Mouse (Mus musculus) lung, adult 2 months (tissue): ENCODE results near the gene Tspo2. TPM values are rescaled to one million over a fixed set of nuclear protein-coding genes. Genes with fewer than 3 reads are reported as not detected.

Experiments used
- DNase-seq: peaks from one replicate; pipeline ENCODE4 v3.0.0; 2022
- H3K4me1 ChIP-seq: fragments of 200-500 bp; 2 replicates; pipeline ENCODE4 v1.6.1; 2011; ENCODE audit warnings: low read length; ENCODE audit not compliant: control insufficient read depth, insufficient read depth
- H3K4me3 ChIP-seq: fragments of 200-500 bp; replicated peaks from 2 replicates; pipeline ENCODE3; 2011; ENCODE audit warnings: low read depth, mild to moderate bottlenecking, control low read depth, low read length; ENCODE audit errors: extremely low read depth
- CTCF ChIP-seq: fragments of 200-500 bp; IDR thresholded peaks from 2 replicates; pipeline ENCODE4 v1.5.1; 2011; ENCODE audit warnings: mild to moderate bottlenecking, low read length, control low read depth; ENCODE audit not compliant: insufficient read depth
- POLR2A ChIP-seq: fragments of 200-500 bp; IDR thresholded peaks from 2 replicates; pipeline ENCODE4 v1.6.1; 2011; ENCODE audit warnings: low read depth, mild to moderate bottlenecking, control low read depth, low read length, borderline replicate concordance; ENCODE audit errors: extremely low read depth
- WGBS: fragments of 180-500 bp; shearing (Covaris S2); methylation state at CpG from one replicate; pipeline ENCODE4 v1.1.7; 2018; 5-methylcytosine and 5-hydroxymethylcytosine counted together
- polyA plus RNA-seq: library from polyadenylated mRNA; depleted of rRNA; stranded (reverse); fragments of >200 nt; gene quantifications from 2 replicates; pipeline ENCODE4 v1.2.3, GENCODE M21; 2012

Gene Tspo2
- polyA plus RNA-seq, 1 experiment = 0.24 TPM

DNA sequence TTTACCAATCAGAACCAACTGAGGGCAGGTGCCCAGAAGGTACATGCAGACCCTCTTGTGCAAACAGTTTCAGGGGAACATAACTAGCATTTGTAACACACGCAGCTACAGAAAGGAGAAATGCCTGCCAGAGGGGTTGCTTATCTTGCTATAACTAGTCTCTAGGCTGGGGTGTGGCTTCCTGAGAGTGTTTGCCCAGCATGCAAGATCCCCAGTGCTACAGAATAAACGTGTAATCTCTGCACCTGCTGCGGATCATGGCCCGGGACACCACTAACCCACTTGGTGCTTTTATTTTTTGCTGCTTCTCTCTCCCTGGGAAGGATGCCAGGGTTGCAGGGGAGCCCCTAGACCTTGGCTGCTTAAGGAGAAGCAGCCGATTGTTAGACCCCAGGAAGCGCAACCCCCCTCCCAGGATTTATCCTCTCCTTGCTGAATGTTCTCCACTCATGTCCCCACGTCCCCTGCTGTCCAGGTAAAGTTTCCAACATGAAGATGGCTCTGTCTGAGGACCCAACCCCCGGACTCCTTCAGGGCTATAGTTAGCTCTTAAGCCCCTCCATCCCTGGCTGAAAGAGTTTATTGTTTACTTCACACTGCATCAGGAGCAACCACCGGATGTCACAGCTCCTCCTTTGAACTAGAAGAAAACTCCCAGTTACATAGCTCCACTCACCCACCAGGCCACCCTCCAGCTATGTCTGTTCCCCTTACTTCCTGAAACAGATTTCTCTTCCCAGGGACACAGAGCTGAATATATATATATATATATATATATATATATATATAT is 25.3 kb downstream of the Tspo2 start:
- Histone ChIP-seq H3K4me3 (no peak overlapping the region), H3K4me1 (peaks cover 10% of the 10 kb centered on the region)
- DNase-seq = no peak
- WGBS = 14% methylated on average over 9 of the region's 9 CpGs
- TF ChIP-seq POLR2A (no peak), CTCF (no peak)

DNA sequence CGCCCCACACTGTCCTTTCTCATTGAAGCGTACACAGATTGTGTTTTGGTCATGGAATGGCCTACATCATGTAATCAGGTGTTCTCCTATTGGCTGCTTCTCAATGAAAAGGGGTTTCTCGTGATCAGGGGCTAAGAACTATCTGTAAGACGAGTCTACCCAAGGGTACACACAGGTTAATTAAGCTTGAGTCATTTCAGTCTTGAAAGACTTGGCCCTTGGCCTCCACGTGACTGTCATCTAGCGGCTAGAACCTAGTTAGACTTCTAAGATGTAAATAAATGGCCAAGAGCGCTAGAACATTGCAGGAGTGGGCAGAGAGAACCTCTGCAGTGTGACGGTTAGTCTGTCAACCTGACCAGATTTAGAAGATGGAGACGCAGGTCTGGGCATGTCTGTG is 27.1 kb downstream of the Tspo2 start:
- TF ChIP-seq POLR2A = no peak
- TF ChIP-seq CTCF = no peak
- peaks cover 4% of the 10 kb centered on the region; the same call in 1 of the 2 replicates for H3K4me1 ChIP-seq
- WGBS = 89% methylated on average over 9 of the region's 9 CpGs
- H3K4me3 ChIP-seq = no peak overlapping the region
- no peak for DNase-seq

DNA sequence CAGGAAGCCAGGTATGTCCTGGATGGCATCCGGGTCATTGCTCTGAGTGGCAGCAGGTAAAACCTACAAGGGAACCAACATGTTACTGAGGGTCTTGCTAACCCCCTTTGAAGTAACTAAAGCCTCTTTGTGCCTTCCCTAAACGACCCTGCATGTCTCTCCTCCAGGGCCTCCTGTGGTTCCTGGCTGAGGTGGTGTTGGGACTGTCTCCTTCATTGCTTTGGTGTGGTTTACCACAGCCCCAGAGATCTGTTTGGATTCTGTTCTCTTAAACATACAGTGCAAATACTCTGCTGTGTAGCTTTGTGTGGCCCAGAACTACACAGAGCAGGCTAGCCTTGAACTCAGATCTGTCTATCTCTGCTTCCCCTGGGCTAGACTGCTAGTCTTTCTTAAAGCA is 31.8 kb downstream of the Tspo2 start:
- WGBS = 67% methylated on average over 2 of the region's 2 CpGs
- Histone ChIP-seq H3K4me1 (no peaks in the 10 kb centered on the region; the same call in 1 of the 2 replicates), H3K4me3 (no peak overlapping the region)
- no peak for DNase-seq
- TF ChIP-seq POLR2A (no peak), CTCF (no peak)

DNA sequence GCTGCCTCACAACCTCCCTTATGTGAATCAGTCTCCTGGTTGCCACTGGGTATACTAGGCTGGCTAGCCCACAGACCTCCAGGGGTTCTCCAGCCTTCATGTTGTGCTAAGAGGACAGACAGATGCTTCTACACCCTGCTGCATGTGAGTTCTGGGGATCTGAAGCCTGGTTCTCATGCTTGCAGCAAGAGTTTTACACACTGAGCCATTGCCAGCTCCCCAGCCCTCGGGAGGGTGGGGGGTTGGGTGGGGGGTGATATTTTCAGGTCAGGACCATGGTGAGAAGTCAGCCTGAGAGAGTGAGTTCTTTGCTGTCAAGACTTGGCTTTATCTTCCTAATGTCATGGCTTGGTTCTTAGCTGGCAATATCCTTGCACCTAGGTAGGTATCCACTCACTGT is 32.5 kb downstream of the Tspo2 start:
- H3K4me1 ChIP-seq = no peaks in the 10 kb centered on the region; the same call in 1 of the 2 replicates
- TF ChIP-seq POLR2A (no peak), CTCF (no peak)
- no peak overlapping the region for H3K4me3 ChIP-seq
- WGBS = 67% methylated on average over 1 of the region's 1 CpGs
- DNase-seq = no peak

DNA sequence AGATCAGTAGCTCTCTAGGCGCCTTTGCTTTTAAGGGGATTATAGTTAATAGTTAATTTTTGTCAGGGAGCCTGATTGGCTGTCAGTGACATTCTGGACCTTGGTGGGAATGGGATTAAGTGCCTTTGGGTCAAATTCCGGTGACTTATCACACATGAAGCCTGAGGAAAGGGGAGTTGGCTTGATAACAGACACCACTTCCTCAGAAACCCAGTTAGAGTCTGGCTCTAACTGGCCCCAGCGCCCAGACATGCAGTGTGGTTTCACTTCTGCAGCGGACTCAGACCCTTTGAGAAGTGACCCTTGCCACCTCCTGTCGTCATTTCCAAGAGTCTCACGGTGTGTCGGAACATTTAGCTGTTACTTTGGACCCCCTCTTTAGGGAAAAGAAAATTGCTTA is 33.1 kb downstream of the Tspo2 start:
- TF ChIP-seq CTCF (no peak), POLR2A (no peak)
- Histone ChIP-seq H3K4me1 (no peaks in the 10 kb centered on the region; the same call in 1 of the 2 replicates), H3K4me3 (no peak overlapping the region)
- 53% methylated on average over 7 of the region's 7 CpGs for WGBS
- no peak for DNase-seq

DNA sequence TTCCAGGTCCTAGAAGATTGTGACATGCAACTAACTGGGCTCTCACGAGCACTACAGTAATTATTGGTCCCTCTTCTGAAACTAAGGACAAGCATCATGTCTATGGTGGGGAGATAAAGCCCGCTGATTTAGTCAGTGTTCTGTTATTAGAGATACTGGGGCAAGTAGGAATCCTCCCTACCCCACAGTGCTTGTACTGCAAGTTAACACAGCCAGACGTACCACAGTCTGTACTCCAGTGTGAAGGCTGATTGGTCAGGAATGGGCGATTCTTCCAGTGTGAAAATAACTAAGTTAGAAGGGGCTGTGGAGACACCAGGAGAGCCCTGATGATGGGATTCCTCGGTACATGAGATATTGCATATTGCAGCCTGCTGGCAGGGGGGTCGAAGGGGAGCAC is 33.8 kb downstream of the Tspo2 start:
- WGBS = 83% methylated on average over 6 of the region's 6 CpGs
- TF ChIP-seq CTCF = no peak
- TF ChIP-seq POLR2A = no peak

GRCm38 (mm10) chr17:48416425-48417195 is 34.7 kb downstream of the Tspo2 start:
- no peak overlapping the region for H3K4me3 ChIP-seq
- H3K4me1 ChIP-seq = no peaks in the 10 kb centered on the region; the same call in 1 of the 2 replicates
- DNase-seq = peak; percentile 41
- TF ChIP-seq CTCF (peak; percentile 31), POLR2A (no peak)
- 60% methylated on average over 14 of the region's 14 CpGs for WGBS

More for the DNA sequence above, 33.8 kb downstream of the Tspo2 start:
- Histone ChIP-seq H3K4me3 (no peak overlapping the region), H3K4me1 (no peaks in the 10 kb centered on the region; the same call in 1 of the 2 replicates)
- DNase-seq = no peak

- Histone ChIP-seq H3K4me1 (no peaks in the 10 kb centered on the region; the same call in 1 of the 2 replicates), H3K4me3 (no peak overlapping the region)
- DNase-seq = no peak
- WGBS = 50% methylated on average over 7 of the region's 7 CpGs
- no peak for TF ChIP-seq CTCF
- no peak for TF ChIP-seq POLR2A
These were observed 35.3 kb downstream of the Tspo2 start for GRCm38 (mm10) chr17:48416011-48416410.

DNA sequence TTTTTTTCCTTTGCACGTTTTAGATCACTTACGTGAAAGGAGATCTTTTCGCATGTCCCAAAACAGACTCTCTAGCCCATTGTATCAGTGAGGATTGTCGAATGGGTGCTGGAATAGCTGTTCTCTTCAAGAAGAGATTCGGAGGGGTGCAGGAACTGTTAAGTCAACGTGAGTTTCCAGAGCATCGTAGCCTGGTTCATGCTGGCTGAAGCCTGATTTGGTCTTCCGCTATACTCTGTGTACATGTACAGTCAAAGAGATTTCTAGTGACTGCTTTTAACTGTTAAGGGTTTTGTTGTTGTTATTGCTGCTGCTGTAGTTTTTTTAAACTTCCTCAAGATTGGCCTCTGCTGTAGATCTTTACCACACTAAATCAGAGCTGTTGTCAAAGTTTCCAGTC is 40.1 kb downstream of the Tspo2 start:
- no peak for DNase-seq
- WGBS = 29% methylated on average over 8 of the region's 8 CpGs
- Histone ChIP-seq H3K4me1 (peaks cover 3% of the 10 kb centered on the region), H3K4me3 (no peak overlapping the region)
- TF ChIP-seq POLR2A (no peak), CTCF (no peak)

DNA sequence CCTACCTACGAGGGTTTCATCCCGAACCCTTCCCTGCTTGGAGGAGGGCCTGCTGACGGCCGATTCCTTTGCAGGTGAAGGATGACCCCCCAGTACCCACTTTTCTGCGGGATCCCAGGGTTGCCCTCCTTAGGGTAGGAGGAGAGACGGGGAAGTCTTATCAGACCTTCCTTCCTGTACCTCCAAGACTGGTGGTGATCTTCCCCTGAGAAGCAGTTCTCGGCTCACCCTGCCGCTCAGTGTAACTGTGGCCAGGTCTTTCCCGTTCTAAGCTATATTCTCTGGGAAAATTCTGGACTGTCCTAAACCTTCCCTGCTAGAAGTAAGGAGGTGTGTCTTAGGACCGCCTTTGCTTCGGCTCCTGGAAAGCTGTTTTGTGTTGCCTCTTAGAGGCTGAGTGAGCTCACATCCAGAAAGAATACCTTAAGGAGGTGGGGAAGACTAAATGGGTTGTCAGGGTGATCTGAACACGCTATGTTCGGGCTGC is 41.0 kb downstream of the Tspo2 start:
- under 1% methylated on average over 13 of the region's 13 CpGs for WGBS
- Histone ChIP-seq H3K4me3 (peak overlapping the region; percentile 87), H3K4me1 (peaks cover 3% of the 10 kb centered on the region)
- DNase-seq = no peak
- TF ChIP-seq POLR2A (no peak), CTCF (no peak)
